Mouse (Mus musculus) intestine, embryonic 16.5 days (tissue): ENCODE measurements around the gene Gzme. TPM values are rescaled to one million over a fixed set of nuclear protein-coding genes. Genes with fewer than 3 reads are reported as not detected.

ENCODE experiments used
- ATAC-seq: fragments of 200-750 bp; cut with Nextera tagmentation; 2 replicates; pipeline ENCODE4 v1.8.0; 2017; ENCODE audit warnings: moderate TSS enrichment, moderate library complexity
- H3K27ac ChIP-seq: fragments of 300-500 bp; sonication (generic); 2 replicates; pipeline ENCODE4 v1.5.1; 2014; ENCODE audit warnings: mild to moderate bottlenecking, low read length
- H3K27me3 ChIP-seq: fragments of 300-500 bp; sonication (generic); replicated peaks from 2 replicates; pipeline ENCODE4 v1.6.1; 2014; ENCODE audit warnings: low read length, control low read depth, mixed read lengths; ENCODE audit not compliant: control insufficient read depth, insufficient read depth
- H3K36me3 ChIP-seq: fragments of 300-500 bp; sonication (generic); 2 replicates; pipeline ENCODE4 v1.6.1; 2014; ENCODE audit warnings: low read length, control low read depth; ENCODE audit not compliant: control insufficient read depth, insufficient read depth
- H3K4me1 ChIP-seq: fragments of 300-500 bp; sonication (generic); 2 replicates; pipeline ENCODE4 v1.6.1; 2014; ENCODE audit warnings: low read length, control low read depth, mixed read lengths; ENCODE audit not compliant: control insufficient read depth, insufficient read depth
- H3K4me2 ChIP-seq: fragments of 300-500 bp; sonication (generic); 2 replicates; pipeline ENCODE4 v1.6.1; 2014; ENCODE audit warnings: low read depth, low read length, control low read depth
- H3K4me3 ChIP-seq: fragments of 300-500 bp; sonication (generic); 2 replicates; pipeline ENCODE4 v1.5.1; 2014; ENCODE audit warnings: mild to moderate bottlenecking, low read length
- H3K9ac ChIP-seq: fragments of 300-500 bp; sonication (generic); 2 replicates; pipeline ENCODE4 v1.6.1; 2014; ENCODE audit warnings: low read depth, low read length
- H3K9me3 ChIP-seq: fragments of 300-500 bp; sonication (generic); 2 replicates; pipeline ENCODE4 v1.6.1; 2016; ENCODE audit warnings: low read length, control low read depth; ENCODE audit not compliant: control insufficient read depth
- WGBS: fragments of 180-500 bp; shearing (Covaris S2); extraction: QIAGEN DNeasy Blood & Tissue Kit; methylation state at CpG from one replicate; pipeline ENCODE4 v1.1.7; 2014; 5-methylcytosine and 5-hydroxymethylcytosine counted together
- polyA plus RNA-seq: library from polyadenylated mRNA; unstranded; fragments of >200 nt; fragmentation: Nextera tagmentation; extraction: Ambion mirVana; gene quantifications from 2 replicates; pipeline ENCODE4 v1.2.1, GENCODE M21; 2015

Gzme gene
- polyA plus RNA-seq, 1 experiment from 2014 or later = not detected

DNA sequence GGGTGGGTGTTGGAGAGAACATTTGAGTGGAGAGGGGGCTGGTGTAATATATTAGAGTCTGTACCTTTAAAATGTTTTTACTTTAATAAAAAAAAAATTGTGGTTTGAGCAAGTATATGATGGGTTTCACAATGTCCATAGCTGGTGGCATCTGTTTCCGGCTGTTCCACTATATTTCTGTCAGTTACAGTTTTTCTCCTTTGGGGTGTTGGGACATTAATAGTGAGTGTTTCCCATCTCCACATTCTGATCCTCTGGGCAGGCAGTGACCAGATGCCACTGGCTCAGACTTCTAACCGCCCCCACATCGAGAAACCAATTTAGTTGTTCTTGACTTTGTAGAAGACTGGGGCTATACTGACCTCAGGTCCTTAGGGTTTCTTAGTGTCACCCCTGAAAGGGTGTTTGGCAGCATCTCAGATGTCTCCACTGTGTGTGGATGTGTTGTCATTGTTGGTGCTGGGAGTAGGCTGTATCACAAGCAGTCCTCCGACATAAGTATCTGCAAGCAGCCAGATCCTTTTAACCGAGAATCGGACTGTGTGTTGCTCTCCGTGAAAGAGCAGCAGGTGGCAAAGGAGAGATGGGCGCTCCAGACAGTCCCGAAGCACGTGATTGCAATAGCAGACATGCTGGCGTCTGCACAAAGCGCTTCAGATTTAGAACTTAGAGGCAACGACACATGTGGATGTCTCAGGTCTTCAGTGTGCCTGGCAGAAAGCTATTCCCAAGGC, 14.8 kb downstream of the Gzme start:
- 82% methylated on average over 13 of the region's 13 CpGs for WGBS
- Histone ChIP-seq H3K27ac (no peak overlapping the region), H3K9me3 (no peaks in the 10 kb centered on the region), H3K4me1 (no peaks in the 10 kb centered on the region), H3K36me3 (no peaks in the 10 kb centered on the region), H3K9ac (no peak overlapping the region), H3K4me2 (no peak overlapping the region), H3K4me3 (no peak overlapping the region), H3K27me3 (no peaks in the 10 kb centered on the region)
- ATAC-seq = no peak

DNA sequence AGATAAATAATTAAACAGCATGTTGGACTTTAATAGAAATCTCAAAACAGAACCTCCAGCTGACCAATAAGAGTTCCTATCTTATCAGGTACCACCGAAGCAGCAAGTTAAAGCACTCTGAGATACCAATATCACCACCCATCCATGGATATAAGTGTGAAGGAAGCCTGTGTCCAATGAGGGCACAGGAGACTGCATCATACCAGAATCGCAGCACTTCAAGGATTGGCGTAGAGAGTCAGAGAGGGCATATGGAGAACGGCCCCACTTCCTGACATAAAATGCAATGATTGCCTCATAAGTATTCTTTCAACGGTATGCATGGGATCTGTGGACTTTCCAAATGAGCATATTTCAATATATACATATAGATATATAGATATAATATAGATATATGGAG, 15.4 kb downstream of the Gzme start:
- H3K4me3 ChIP-seq = no peak overlapping the region
- H3K9me3 ChIP-seq = no peaks in the 10 kb centered on the region
- WGBS = 82% methylated on average over 5 of the region's 5 CpGs
- ATAC-seq = no peak
- H3K27ac ChIP-seq = no peak overlapping the region
- H3K4me2 ChIP-seq = no peak overlapping the region
- no peaks in the 10 kb centered on the region for H3K27me3 ChIP-seq
- H3K4me1 ChIP-seq = no peaks in the 10 kb centered on the region
- H3K9ac ChIP-seq = no peak overlapping the region
- no peaks in the 10 kb centered on the region for H3K36me3 ChIP-seq

DNA sequence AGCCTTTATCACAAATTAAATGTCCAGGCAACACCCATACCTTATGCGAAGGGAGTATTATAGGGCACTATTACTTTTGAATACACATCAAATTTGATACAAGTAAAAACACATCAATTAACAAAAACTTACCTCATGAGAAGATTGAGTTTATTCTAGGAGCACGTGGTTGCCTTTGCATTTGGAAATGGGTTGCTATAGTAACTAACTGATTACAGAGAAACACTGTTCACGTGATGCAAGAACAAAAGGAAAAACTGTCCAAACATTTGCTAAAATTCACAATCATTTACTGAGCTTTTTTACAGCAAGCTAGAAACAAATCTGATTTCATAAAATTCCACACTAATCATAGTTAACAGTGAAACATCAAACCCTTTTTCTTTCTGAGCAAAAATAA, 17.0 kb downstream of the Gzme start:
- no peaks in the 10 kb centered on the region for H3K4me1 ChIP-seq
- no peaks in the 10 kb centered on the region for H3K36me3 ChIP-seq
- H3K27ac ChIP-seq = no peak overlapping the region
- H3K9me3 ChIP-seq = no peaks in the 10 kb centered on the region
- no peaks in the 10 kb centered on the region for H3K27me3 ChIP-seq
- ATAC-seq = no peak
- 59% methylated on average over 3 of the region's 3 CpGs for WGBS
- no peak overlapping the region for H3K9ac ChIP-seq
- no peak overlapping the region for H3K4me3 ChIP-seq
- no peak overlapping the region for H3K4me2 ChIP-seq

DNA sequence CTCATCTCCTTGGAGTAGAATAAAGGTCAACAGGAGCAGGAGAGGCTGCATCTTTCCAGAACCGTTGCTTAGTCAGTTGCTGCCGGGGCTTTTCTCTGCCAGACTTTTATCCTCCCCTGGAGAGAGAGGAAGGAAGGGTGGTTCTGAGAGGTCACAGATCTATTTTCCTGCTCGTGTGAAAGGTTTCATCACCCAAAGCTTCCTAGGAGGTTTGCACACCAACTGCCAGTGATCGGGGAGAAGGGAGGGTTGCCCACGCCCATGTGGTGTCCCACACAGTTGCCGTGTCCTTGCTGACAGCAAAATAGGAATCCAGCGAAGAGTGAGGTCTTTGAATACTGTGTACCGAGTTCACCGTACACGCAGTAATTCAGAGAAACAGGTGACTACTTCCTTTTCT, 18.0 kb downstream of the Gzme start, which contains the start of gene Ctsg:
TSS of gene Ctsg (minus strand) at position 189 of the 400 bp plus-strand sequence.
- Histone ChIP-seq H3K9me3 (no peaks in the 10 kb centered on the region), H3K4me3 (no peak within 1 kb of the TSS), H3K4me2 (no peak within 1 kb of the TSS), H3K27me3 (no peaks in the 10 kb centered on the region), H3K36me3 (no peaks in the 10 kb centered on the region), H3K4me1 (no peaks in the 10 kb centered on the region), H3K9ac (no peak within 1 kb of the TSS), H3K27ac (no peak within 1 kb of the TSS)
- WGBS = 73% methylated on average over 10 of the region's 10 CpGs
- ATAC-seq = no peak

DNA sequence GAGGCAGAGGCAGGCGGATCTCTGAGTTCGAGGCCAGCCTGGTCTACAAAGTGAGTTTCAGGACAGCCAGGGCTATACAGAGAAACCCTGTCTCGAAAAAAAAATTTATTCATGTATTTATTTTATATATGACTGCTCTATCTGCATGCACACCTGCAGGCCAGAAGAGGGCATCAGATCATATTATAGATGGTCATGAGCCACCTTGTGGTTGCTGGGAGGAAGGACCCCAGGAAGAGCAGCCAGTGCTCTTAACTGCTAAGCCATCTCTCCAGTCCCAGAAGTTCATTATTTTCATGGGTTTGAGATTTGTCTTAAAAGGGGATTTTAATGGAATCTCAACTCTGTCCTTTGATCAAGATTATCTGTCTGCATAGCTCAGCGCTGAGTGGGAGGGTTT, 21.5 kb downstream of the Gzme start:
- Histone ChIP-seq H3K9ac (no peak overlapping the region), H3K27me3 (no peaks in the 10 kb centered on the region), H3K4me1 (no peaks in the 10 kb centered on the region), H3K4me3 (no peak overlapping the region), H3K27ac (no peak overlapping the region), H3K9me3 (no peaks in the 10 kb centered on the region), H3K36me3 (no peaks in the 10 kb centered on the region), H3K4me2 (no peak overlapping the region)
- WGBS = 76% methylated on average over 4 of the region's 4 CpGs
- ATAC-seq = no peak

DNA sequence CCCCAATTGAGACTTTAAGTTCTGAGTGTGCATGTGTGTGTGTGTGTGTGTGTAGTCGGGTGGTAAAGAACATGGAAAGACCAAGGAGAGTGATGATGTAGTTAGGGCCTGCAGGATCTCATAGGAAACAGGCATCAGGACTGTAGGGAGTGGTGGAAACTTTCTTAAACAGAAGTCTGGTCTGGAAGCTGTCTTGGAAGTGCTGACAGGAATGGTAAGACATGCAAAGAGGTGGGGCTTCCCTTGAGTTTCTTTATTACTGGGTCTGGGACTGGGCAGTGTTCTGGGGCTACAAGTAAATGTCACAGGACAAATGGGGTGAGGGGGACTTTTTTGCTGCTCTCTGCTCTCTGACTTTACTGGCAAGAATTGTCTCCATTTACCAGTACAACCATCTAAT, 22.8 kb downstream of the Gzme start:
- WGBS = 41% methylated on average over 1 of the region's 1 CpGs
- H3K27ac ChIP-seq = no peak overlapping the region
- H3K4me3 ChIP-seq = no peak overlapping the region
- no peaks in the 10 kb centered on the region for H3K9me3 ChIP-seq
- ATAC-seq = no peak
- H3K27me3 ChIP-seq = no peaks in the 10 kb centered on the region
- H3K4me1 ChIP-seq = no peaks in the 10 kb centered on the region
- H3K4me2 ChIP-seq = no peak overlapping the region
- no peak overlapping the region for H3K9ac ChIP-seq
- H3K36me3 ChIP-seq = no peaks in the 10 kb centered on the region

DNA sequence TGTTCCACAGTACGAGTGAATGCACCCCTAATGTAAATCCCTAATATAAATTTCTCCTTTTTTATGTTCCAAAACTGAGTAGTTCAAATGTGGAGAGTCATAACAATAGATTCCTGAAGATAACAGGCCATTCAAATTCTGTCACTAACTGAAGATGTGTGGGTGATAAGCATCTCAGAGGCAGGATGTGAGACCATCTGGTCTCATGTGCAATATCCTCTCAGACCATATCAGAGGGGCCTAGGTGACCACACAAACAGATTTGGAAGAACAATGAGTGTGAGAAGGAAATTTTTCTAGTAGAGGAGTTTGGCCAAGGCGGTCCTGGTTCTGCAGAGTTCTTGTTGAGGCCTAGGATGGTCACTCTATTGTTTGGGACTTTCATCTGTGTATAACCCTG, 27.1 kb downstream of the Gzme start:
- Histone ChIP-seq H3K27me3 (no peaks in the 10 kb centered on the region), H3K9ac (no peak overlapping the region), H3K36me3 (no peaks in the 10 kb centered on the region), H3K9me3 (no peaks in the 10 kb centered on the region), H3K4me1 (no peaks in the 10 kb centered on the region), H3K27ac (no peak overlapping the region), H3K4me2 (no peak overlapping the region), H3K4me3 (no peak overlapping the region)
- 72% methylated on average over 2 of the region's 2 CpGs for WGBS
- no peak for ATAC-seq

DNA sequence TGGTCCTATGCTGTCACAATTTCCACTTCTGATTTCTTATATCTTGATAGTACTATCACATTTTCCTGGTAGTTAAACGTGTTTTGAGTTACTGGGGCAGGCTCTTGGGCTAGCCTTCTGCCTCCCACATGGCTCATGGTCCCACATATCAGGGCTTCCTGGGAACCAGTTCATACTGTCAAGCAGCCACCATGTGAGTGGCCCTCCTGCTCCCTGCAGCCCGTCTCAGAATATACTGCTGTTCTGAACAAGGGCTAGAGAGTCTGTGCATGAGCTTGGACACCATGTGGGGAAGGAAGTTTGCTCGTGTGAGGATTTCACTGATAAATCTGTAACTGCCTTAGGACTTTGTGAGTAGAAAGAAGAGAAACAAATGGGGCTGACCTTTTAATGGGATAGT, 33.7 kb downstream of the Gzme start:
- Histone ChIP-seq H3K9ac (no peak overlapping the region), H3K9me3 (no peaks in the 10 kb centered on the region), H3K4me2 (no peak overlapping the region), H3K27ac (no peak overlapping the region), H3K4me3 (no peak overlapping the region), H3K4me1 (no peaks in the 10 kb centered on the region), H3K27me3 (no peaks in the 10 kb centered on the region), H3K36me3 (no peaks in the 10 kb centered on the region)
- WGBS = 66% methylated on average over 3 of the region's 3 CpGs
- ATAC-seq = no peak

DNA sequence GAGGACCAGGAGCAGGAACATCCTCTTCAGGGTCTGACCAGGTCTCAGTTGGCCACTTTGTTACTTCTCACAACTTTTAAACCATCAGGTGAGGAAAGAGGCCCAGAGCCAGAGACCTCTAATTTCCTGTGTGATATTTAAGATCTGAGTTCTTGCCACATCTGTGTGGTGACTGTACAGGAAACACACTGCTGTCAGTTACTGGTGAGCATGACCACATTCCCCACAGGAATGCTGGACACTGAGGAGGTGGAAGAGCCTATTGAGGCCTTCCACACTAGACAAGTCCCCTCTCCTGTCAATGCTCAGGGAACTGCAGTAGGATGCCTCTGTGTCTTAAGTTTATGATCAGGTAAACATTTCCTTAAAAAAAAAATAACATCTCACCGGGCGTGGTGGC, 35.3 kb downstream of the Gzme start, which contains the start of gene Mcpt8:
TSS of gene Mcpt8 (minus strand) at position 107 of the 400 bp plus-strand sequence.
- Histone ChIP-seq H3K4me1 (no peaks in the 10 kb centered on the region), H3K9ac (no peak within 1 kb of the TSS), H3K9me3 (no peaks in the 10 kb centered on the region), H3K4me3 (no peak within 1 kb of the TSS), H3K36me3 (no peaks in the 10 kb centered on the region), H3K27me3 (no peaks in the 10 kb centered on the region), H3K27ac (no peak within 1 kb of the TSS), H3K4me2 (no peak within 1 kb of the TSS)
- WGBS = 89% methylated on average over 2 of the region's 2 CpGs
- no peak for ATAC-seq

DNA sequence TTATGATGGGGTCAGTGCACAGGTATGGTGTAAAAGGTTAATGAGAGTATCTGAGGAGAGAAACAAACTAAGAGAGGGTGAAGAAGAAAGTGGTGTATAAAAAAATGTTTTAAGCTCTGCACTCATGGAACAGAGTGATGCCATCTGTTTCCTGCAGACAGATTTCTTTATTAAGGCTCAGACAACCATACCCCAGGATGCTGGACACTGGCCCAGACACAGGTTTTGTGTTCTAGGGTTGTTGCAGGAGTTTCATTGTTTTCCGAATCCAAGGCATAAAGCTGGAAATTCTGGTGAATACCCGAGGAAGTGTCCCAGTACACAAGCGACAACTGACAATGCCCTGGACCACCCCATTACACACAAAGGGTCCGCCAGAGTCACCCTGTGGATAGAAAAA, 38.4 kb downstream of the Gzme start:
- no peak overlapping the region for H3K9ac ChIP-seq
- no peaks in the 10 kb centered on the region for H3K27me3 ChIP-seq
- WGBS = 91% methylated on average over 4 of the region's 4 CpGs
- H3K4me1 ChIP-seq = no peaks in the 10 kb centered on the region
- H3K36me3 ChIP-seq = no peaks in the 10 kb centered on the region
- no peak overlapping the region for H3K4me3 ChIP-seq
- ATAC-seq = no peak
- H3K4me2 ChIP-seq = no peak overlapping the region
- H3K9me3 ChIP-seq = no peaks in the 10 kb centered on the region
- H3K27ac ChIP-seq = no peak overlapping the region
